Mouse (Mus musculus) forebrain, embryonic 15.5 days (tissue): ENCODE data around the gene Wfdc1. TPM values are rescaled to one million over a fixed set of nuclear protein-coding genes. Genes with fewer than 3 reads are reported as not detected.

Experiments used
- ATAC-seq: fragments of 200-750 bp; cut with Nextera tagmentation; replicated peaks from 2 replicates; pipeline ENCODE4 v1.8.0; 2017; ENCODE audit warnings: mild to moderate bottlenecking, moderate TSS enrichment, moderate library complexity
- H3K27ac ChIP-seq: fragments of 300-500 bp; sonication (generic); replicated peaks from 2 replicates; pipeline ENCODE4 v1.5.1; 2015; ENCODE audit warnings: mild to moderate bottlenecking, inconsistent platforms
- H3K27me3 ChIP-seq: fragments of 300-500 bp; sonication (generic); 2 replicates; pipeline ENCODE4 v1.6.1; 2015; ENCODE audit warnings: inconsistent platforms
- H3K36me3 ChIP-seq: fragments of 300-500 bp; sonication (generic); 2 replicates; pipeline ENCODE4 v1.6.1; 2015; ENCODE audit warnings: mild to moderate bottlenecking, inconsistent platforms
- H3K4me1 ChIP-seq: fragments of 300-500 bp; sonication (generic); 2 replicates; pipeline ENCODE4 v1.6.1; 2015; ENCODE audit warnings: inconsistent platforms
- H3K4me2 ChIP-seq: fragments of 300-500 bp; sonication (generic); replicated peaks from 2 replicates; pipeline ENCODE4 v1.6.1; 2015; ENCODE audit warnings: mild to moderate bottlenecking, inconsistent platforms
- H3K4me3 ChIP-seq: fragments of 300-500 bp; sonication (generic); 2 replicates; pipeline ENCODE4 v1.5.1; 2015; ENCODE audit warnings: mild to moderate bottlenecking, inconsistent platforms
- H3K9ac ChIP-seq: fragments of 300-500 bp; sonication (generic); replicated peaks from 2 replicates; pipeline ENCODE4 v1.6.1; 2015; ENCODE audit warnings: mild to moderate bottlenecking, inconsistent platforms
- H3K9me3 ChIP-seq: fragments of 300-500 bp; sonication (generic); 2 replicates; pipeline ENCODE4 v1.6.1; 2016; ENCODE audit warnings: inconsistent platforms
- WGBS: fragments of 180-500 bp; shearing (Covaris S2); methylation state at CpG from one replicate; pipeline ENCODE4 v1.1.7; 2015; ENCODE audit warnings: mixed read lengths; 5-methylcytosine and 5-hydroxymethylcytosine counted together
- polyA plus RNA-seq: library from polyadenylated mRNA; unstranded; fragments of >200 nt; fragmentation: Nextera tagmentation; extraction: Ambion mirVana; gene quantifications from 2 replicates; pipeline ENCODE4 v1.2.1, GENCODE M21; 2015

Wfdc1 gene
- polyA plus RNA-seq, 1 experiment from 2014 or later: 2.4 TPM

DNA sequence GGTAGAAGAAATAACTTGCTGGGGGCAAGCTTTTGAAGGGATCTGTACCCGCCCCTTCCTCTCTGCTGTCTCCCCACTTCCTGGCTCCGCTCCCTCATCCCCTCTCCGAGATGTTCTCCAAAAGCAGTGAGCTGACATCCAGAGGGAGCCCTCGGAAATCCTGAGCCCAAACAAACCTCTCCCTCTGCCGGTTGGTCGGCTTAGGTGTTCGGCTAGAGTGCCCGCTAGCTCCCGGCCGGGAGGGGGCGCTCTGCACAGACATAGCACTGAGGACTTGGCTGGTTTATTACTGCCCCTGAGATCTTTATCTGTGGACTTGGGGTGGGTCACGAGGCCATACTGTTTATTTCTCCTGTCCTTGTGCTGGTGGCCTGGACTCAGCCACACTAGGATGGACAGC is 3.1 kb downstream of the Wfdc1 start:
- Histone ChIP-seq H3K9ac (no peak overlapping the region), H3K4me3 (no peak overlapping the region), H3K27ac (no peak overlapping the region), H3K9me3 (no peaks in the 10 kb centered on the region), H3K27me3 (no peaks in the 10 kb centered on the region), H3K36me3 (no peaks in the 10 kb centered on the region), H3K4me2 (no peak overlapping the region), H3K4me1 (no peaks in the 10 kb centered on the region)
- no peak for ATAC-seq
- WGBS: 61% methylated on average over 12 of the region's 12 CpGs

DNA sequence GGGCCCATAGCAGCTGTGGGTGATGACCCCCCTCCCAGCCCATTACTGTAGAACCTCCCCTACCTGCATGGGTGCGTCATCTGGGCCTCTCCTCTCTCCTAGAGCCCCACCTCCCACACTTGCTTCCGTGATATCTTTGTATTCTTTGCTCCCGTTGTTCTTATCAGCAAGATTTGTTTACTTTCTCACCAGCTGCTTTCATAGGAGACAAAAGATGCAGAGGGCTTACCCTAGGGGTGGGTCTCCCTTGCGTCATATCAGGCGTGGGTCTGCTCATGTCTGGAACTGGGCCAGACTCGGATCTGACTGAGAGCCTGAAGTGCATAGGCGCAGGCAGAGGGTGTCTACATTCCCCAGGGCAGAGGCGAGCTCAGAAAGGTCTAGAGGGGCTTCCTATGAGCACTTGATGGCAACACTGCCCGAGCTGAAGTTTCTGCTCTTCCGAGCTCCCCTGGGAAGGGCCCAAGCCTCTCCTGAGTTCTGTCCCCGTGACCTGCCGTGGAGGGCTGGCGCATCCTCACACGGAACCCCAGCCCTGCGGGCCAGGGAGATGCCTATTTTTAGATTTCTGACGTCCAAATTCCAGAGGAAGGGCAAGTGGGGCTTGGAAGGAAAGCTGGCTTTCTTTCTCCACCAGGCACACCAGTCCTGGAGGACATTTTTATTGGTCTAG is 4.4 kb downstream of the Wfdc1 start:
- Histone ChIP-seq H3K4me1 (no peaks in the 10 kb centered on the region), H3K4me2 (no peak overlapping the region), H3K27ac (no peak overlapping the region), H3K9ac (no peak overlapping the region), H3K4me3 (no peak overlapping the region), H3K36me3 (no peaks in the 10 kb centered on the region), H3K27me3 (no peaks in the 10 kb centered on the region), H3K9me3 (no peaks in the 10 kb centered on the region)
- 63% methylated on average over 16 of the region's 16 CpGs for WGBS
- no peak for ATAC-seq

DNA sequence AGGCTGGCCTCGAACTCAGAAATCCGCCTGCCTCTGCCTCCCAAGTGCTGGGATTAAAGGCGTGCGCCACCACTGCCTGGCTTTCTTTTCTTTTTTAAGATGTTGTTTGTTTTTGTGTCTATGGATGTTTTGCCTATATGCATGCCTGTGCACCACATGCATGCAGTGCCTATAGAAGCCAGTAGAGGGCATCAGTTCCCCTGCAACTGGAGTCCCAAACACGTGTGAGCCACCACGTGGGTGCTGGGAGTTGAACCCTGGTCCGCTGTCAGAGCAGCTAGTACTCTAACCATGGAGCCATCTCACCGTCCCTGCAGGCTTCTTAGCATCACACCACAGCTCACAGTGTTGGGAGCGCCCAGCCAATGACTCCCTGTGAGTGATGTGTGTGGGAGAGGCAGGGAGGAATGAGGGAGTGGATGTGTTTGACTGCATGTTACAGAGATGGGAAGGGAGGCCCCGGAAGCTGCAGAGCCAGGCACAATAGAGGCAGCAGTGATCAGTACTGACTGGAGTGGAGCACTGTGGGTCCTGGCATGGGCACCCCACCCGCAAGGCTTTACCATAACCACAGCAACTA is 7.9 kb downstream of the Wfdc1 start:
- no peak overlapping the region for H3K4me3 ChIP-seq
- no peaks in the 10 kb centered on the region for H3K27me3 ChIP-seq
- ATAC-seq: no peak

GRCm38 (mm10) chr8:119675457-119675856 is 9.3 kb downstream of the Wfdc1 start:
- H3K36me3 ChIP-seq: no peaks in the 10 kb centered on the region
- H3K27me3 ChIP-seq: no peaks in the 10 kb centered on the region
- H3K4me2 ChIP-seq: no peak overlapping the region
- H3K9me3 ChIP-seq: no peaks in the 10 kb centered on the region
- no peak overlapping the region for H3K27ac ChIP-seq
- no peak for ATAC-seq
- H3K4me1 ChIP-seq: no peaks in the 10 kb centered on the region
- H3K9ac ChIP-seq: no peak overlapping the region
- H3K4me3 ChIP-seq: no peak overlapping the region
- whole genome bisulfite sequencing: 64% methylated on average over 5 of the region's 5 CpGs

More for the DNA sequence above, 7.9 kb downstream of the Wfdc1 start:
- no peak overlapping the region for H3K27ac ChIP-seq
- H3K4me1 ChIP-seq: no peaks in the 10 kb centered on the region
- no peak overlapping the region for H3K9ac ChIP-seq
- no peaks in the 10 kb centered on the region for H3K9me3 ChIP-seq
- 74% methylated on average over 9 of the region's 11 CpGs for WGBS
- H3K36me3 ChIP-seq: no peaks in the 10 kb centered on the region
- H3K4me2 ChIP-seq: no peak overlapping the region

- H3K9ac ChIP-seq: no peak overlapping the region
- no peaks in the 10 kb centered on the region for H3K27me3 ChIP-seq
- ATAC-seq: peak; percentile 64; the same call in 1 of the 2 replicates
- WGBS: 19% methylated on average over 8 of the region's 8 CpGs
- H3K36me3 ChIP-seq: no peaks in the 10 kb centered on the region
- H3K4me1 ChIP-seq: no peaks in the 10 kb centered on the region
- H3K4me2 ChIP-seq: no peak overlapping the region
- H3K9me3 ChIP-seq: no peaks in the 10 kb centered on the region
- no peak overlapping the region for H3K27ac ChIP-seq
- no peak overlapping the region for H3K4me3 ChIP-seq
These were observed 10.2 kb downstream of the Wfdc1 start for GRCm38 (mm10) chr8:119676389-119676788.

DNA sequence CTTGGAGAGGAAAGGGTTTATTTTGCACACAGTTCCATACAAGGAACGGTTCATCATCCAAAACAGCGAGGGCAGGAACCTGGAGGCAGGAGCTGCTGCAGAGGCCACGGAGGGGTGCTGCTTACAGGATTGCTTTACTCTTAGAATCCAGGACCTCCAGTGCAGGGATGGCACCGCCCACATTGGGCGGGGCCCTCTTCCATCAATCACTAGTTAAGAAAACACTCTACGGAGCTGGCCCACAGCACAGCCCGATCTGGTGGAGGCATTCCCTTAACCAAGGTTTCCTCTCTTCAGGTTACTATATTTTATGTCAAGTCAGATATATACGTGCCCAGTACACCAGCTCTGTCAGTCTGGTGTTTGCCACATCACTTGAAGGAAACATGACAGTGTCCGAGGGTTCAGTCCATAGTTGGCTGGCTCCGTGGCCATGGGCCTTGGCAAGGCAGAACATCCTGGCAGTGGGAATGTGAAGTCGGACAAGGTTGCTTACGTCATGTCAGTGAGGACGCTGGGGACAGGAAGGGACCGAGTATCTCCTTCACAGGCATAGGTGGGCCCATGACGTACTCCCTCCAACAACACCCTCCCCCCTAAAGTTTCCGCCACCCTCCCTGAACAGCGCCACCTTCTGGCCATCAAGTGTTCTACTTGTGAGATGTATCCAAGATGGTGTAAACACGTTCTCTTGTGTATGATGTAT is 12.1 kb downstream of the Wfdc1 start:
- no peak for ATAC-seq
- Histone ChIP-seq H3K36me3 (no peaks in the 10 kb centered on the region), H3K9me3 (no peaks in the 10 kb centered on the region), H3K27me3 (no peaks in the 10 kb centered on the region), H3K9ac (no peak overlapping the region), H3K4me1 (no peaks in the 10 kb centered on the region), H3K4me3 (no peak overlapping the region), H3K27ac (no peak overlapping the region), H3K4me2 (peak overlapping the region; percentile 22)
- WGBS: 4% methylated on average over 18 of the region's 18 CpGs

DNA sequence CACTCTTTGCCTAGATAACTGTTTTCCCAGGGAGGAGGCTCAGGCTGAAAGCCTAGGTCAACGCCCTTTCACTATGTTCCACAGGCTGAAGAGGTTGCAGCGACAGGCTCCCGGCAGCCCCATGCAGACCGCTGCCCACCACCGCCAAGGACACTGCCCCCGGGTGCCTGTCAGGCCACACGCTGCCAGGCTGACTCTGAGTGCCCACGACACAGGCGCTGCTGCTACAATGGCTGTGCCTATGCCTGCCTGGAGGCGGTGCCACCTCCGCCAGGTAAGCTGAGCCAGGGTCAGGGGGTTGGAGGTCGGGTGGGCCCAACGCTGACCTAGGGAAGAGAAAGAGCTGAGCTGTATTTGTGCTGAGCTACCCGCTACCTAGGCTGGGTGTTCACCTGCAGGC is 13.0 kb downstream of the Wfdc1 start:
- no peaks in the 10 kb centered on the region for H3K4me1 ChIP-seq
- H3K4me3 ChIP-seq: no peak overlapping the region
- no peak overlapping the region for H3K27ac ChIP-seq
- 63% methylated on average over 14 of the region's 14 CpGs for WGBS
- no peaks in the 10 kb centered on the region for H3K36me3 ChIP-seq
- no peak for ATAC-seq
- no peaks in the 10 kb centered on the region for H3K27me3 ChIP-seq
- no peak overlapping the region for H3K9ac ChIP-seq
- H3K9me3 ChIP-seq: no peaks in the 10 kb centered on the region
- no peak overlapping the region for H3K4me2 ChIP-seq

DNA sequence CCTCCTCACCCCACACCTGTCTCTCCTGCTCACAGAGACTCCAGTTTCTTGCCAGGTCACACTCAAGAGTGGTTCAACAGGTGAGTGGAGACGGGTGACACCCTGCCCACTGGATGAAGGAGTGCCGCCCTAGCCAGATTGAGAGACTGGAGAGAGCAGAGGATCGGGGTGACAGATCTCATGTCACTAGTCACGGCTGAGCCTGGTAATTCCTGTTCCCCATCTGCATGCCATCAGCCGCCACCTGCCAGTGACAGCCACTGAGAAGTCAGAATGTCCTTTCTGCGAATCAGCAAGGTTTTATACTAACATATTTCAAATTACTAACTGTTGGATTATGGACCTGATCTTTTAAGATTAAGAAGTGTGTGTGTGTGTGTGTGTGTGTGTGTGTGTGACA is 24.4 kb downstream of the Wfdc1 start:
- Histone ChIP-seq H3K27ac (no peak overlapping the region), H3K4me2 (no peak overlapping the region), H3K9me3 (no peaks in the 10 kb centered on the region), H3K4me1 (no peaks in the 10 kb centered on the region), H3K27me3 (no peaks in the 10 kb centered on the region), H3K9ac (no peak overlapping the region), H3K36me3 (no peaks in the 10 kb centered on the region), H3K4me3 (no peak overlapping the region)
- ATAC-seq: no peak
- WGBS: 76% methylated on average over 6 of the region's 6 CpGs

DNA sequence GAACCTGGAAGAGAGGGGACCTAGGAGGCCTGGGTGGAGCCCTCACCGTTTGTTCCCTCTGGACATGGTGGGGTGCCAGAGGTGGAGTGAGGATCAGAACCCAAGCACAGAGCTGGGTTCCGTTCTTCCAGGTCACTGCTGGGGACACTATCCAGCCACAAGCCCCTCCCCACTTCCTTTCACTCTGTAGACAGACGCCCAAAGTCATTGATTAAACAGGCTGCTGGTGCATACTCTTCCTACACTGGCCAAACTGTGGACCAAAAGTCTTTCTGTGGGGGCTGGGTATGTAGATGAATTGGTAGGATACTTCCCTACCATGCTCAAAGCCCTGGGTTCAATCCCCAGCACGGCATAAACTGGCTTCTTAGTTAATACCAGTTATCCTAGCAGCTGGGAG is 25.8 kb downstream of the Wfdc1 start:
- no peak overlapping the region for H3K9ac ChIP-seq
- ATAC-seq: no peak
- H3K27ac ChIP-seq: no peak overlapping the region

GRCm38 (mm10) chr8:119694696-119695095 is 28.5 kb downstream of the Wfdc1 start:
- Histone ChIP-seq H3K4me1 (peaks cover 5% of the 10 kb centered on the region; the same call in 1 of the 2 replicates), H3K36me3 (no peaks in the 10 kb centered on the region), H3K4me3 (no peak overlapping the region), H3K4me2 (no peak overlapping the region), H3K27me3 (peaks cover 17% of the 10 kb centered on the region), H3K27ac (no peak overlapping the region), H3K9ac (no peak overlapping the region), H3K9me3 (no peaks in the 10 kb centered on the region)
- WGBS: 89% methylated on average over 7 of the region's 7 CpGs
- ATAC-seq: no peak

More for the DNA sequence above, 25.8 kb downstream of the Wfdc1 start:
- H3K9me3 ChIP-seq: no peaks in the 10 kb centered on the region
- no peak overlapping the region for H3K4me2 ChIP-seq
- H3K4me1 ChIP-seq: no peaks in the 10 kb centered on the region
- 86% methylated on average over 4 of the region's 4 CpGs for WGBS
- no peak overlapping the region for H3K4me3 ChIP-seq
- H3K27me3 ChIP-seq: no peaks in the 10 kb centered on the region
- H3K36me3 ChIP-seq: no peaks in the 10 kb centered on the region

DNA sequence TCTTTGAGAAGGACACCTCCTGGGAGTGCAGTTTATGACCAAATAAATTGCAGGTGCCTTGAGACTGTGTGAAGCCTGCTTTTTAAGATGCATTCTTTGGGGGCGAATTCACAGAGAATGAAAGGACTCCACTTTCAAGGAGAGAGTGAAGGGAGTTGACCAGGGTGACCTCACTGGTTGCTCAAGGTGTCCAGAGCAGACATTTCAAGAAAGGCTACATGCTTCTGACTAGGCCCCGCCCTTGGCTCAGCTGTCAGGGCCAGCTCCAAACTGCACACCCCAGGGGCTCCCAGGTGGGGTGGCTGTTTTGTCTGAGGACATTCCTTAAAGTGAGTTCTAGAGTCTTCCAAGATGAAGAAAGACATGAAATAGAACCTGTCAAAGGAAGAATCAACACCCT is 31.0 kb downstream of the Wfdc1 start:
- H3K36me3 ChIP-seq: no peaks in the 10 kb centered on the region
- peaks cover 35% of the 10 kb centered on the region for H3K27me3 ChIP-seq
- no peak overlapping the region for H3K27ac ChIP-seq
- H3K9ac ChIP-seq: no peak overlapping the region
- H3K9me3 ChIP-seq: no peaks in the 10 kb centered on the region
- H3K4me1 ChIP-seq: peaks cover 5% of the 10 kb centered on the region; the same call in 1 of the 2 replicates
- ATAC-seq: no peak
- 76% methylated on average over 2 of the region's 2 CpGs for WGBS
- no peak overlapping the region for H3K4me3 ChIP-seq
- no peak overlapping the region for H3K4me2 ChIP-seq

GRCm38 (mm10) chr8:119698960-119699359 is 32.8 kb downstream of the Wfdc1 start:
- Histone ChIP-seq H3K4me2 (no peak overlapping the region), H3K4me1 (peaks cover 5% of the 10 kb centered on the region; the same call in 1 of the 2 replicates), H3K36me3 (no peaks in the 10 kb centered on the region), H3K27ac (no peak overlapping the region), H3K27me3 (peaks cover 35% of the 10 kb centered on the region), H3K9ac (no peak overlapping the region), H3K9me3 (no peaks in the 10 kb centered on the region), H3K4me3 (no peak overlapping the region)
- ATAC-seq: no peak
- WGBS: 1% methylated on average over 12 of the region's 12 CpGs
